Mouse (Mus musculus) intestine, embryonic 16.5 days (tissue): ENCODE results near the gene Ythdf1. TPM values are rescaled to one million over a fixed set of nuclear protein-coding genes. Genes with fewer than 3 reads are reported as not detected.

ENCODE experiments used
- ATAC-seq: fragments of 200-750 bp; cut with Nextera tagmentation; 2 replicates; pipeline ENCODE4 v1.8.0; 2017; ENCODE audit warnings: moderate TSS enrichment, moderate library complexity
- H3K27ac ChIP-seq: fragments of 300-500 bp; sonication (generic); 2 replicates; pipeline ENCODE4 v1.5.1; 2014; ENCODE audit warnings: mild to moderate bottlenecking, low read length
- H3K27me3 ChIP-seq: fragments of 300-500 bp; sonication (generic); replicated peaks from 2 replicates; pipeline ENCODE4 v1.6.1; 2014; ENCODE audit warnings: low read length, control low read depth, mixed read lengths; ENCODE audit not compliant: control insufficient read depth, insufficient read depth
- H3K36me3 ChIP-seq: fragments of 300-500 bp; sonication (generic); 2 replicates; pipeline ENCODE4 v1.6.1; 2014; ENCODE audit warnings: low read length, control low read depth; ENCODE audit not compliant: control insufficient read depth, insufficient read depth
- H3K4me1 ChIP-seq: fragments of 300-500 bp; sonication (generic); 2 replicates; pipeline ENCODE4 v1.6.1; 2014; ENCODE audit warnings: low read length, control low read depth, mixed read lengths; ENCODE audit not compliant: control insufficient read depth, insufficient read depth
- H3K4me2 ChIP-seq: fragments of 300-500 bp; sonication (generic); 2 replicates; pipeline ENCODE4 v1.6.1; 2014; ENCODE audit warnings: low read depth, low read length, control low read depth
- H3K4me3 ChIP-seq: fragments of 300-500 bp; sonication (generic); 2 replicates; pipeline ENCODE4 v1.5.1; 2014; ENCODE audit warnings: mild to moderate bottlenecking, low read length
- H3K9ac ChIP-seq: fragments of 300-500 bp; sonication (generic); 2 replicates; pipeline ENCODE4 v1.6.1; 2014; ENCODE audit warnings: low read depth, low read length
- H3K9me3 ChIP-seq: fragments of 300-500 bp; sonication (generic); 2 replicates; pipeline ENCODE4 v1.6.1; 2016; ENCODE audit warnings: low read length, control low read depth; ENCODE audit not compliant: control insufficient read depth
- WGBS: fragments of 180-500 bp; shearing (Covaris S2); extraction: QIAGEN DNeasy Blood & Tissue Kit; methylation state at CpG from one replicate; pipeline ENCODE4 v1.1.7; 2014; 5-methylcytosine and 5-hydroxymethylcytosine counted together
- microRNA-seq: library from miRNA; unstranded; fragments of <30 nt; microRNA quantifications from one replicate; pipeline ENCODE4, GENCODE M21; 2016
- polyA plus RNA-seq: library from polyadenylated mRNA; unstranded; fragments of >200 nt; fragmentation: Nextera tagmentation; extraction: Ambion mirVana; gene quantifications from 2 replicates; pipeline ENCODE4 v1.2.1, GENCODE M21; 2015

Gene Ythdf1
- polyA plus RNA-seq, 1 experiment from 2014 or later = 9.8 TPM

GRCm38 (mm10) chr2:180855005-180855544, 65.7 kb downstream of the Ythdf1 start:
- no peak for ATAC-seq
- Histone ChIP-seq H3K27me3 (peaks cover 9% of the 10 kb centered on the region), H3K4me1 (no peaks in the 10 kb centered on the region), H3K9ac (no peak overlapping the region), H3K36me3 (no peaks in the 10 kb centered on the region), H3K27ac (no peak overlapping the region), H3K9me3 (no peaks in the 10 kb centered on the region), H3K4me3 (no peak overlapping the region), H3K4me2 (no peak overlapping the region)
- 11% methylated on average over 13 of the region's 13 CpGs for WGBS

Small RNA genes lying within 50 kb of the gene (microRNA-seq; reads per million reads assigned to microRNA genes)
- gene Mir124a-3 = not detected

Other genes with a start within 250 kb of the Ythdf1 start
- gene Dido1, start 210.9 kb downstream of the Ythdf1 start, polyA plus RNA-seq = 16.6 and 17.0 TPM in 2 replicates
- gene Gid8, start 210.8 kb downstream of the Ythdf1 start, polyA plus RNA-seq = 51.1 and 54.4 TPM in 2 replicates
- gene Slc17a9, start 195.7 kb downstream of the Ythdf1 start, polyA plus RNA-seq = 5.4 and 6.3 TPM in 2 replicates
- gene Bhlhe23, start 144.0 kb downstream of the Ythdf1 start, polyA plus RNA-seq = not detected in 2 replicates
- gene Birc7, start 8.1 kb upstream of the Ythdf1 start, polyA plus RNA-seq = 0.09 TPM in 1 of 2 replicates, not detected in the other
- 29.9 and 32.5 TPM in 2 replicates for gene Nkain4, start 33.8 kb upstream of the Ythdf1 start, polyA plus RNA-seq
- 74.2 and 82.4 TPM in 2 replicates for gene Arfgap1, start 46.3 kb upstream of the Ythdf1 start, polyA plus RNA-seq
- 0.27 and 0.61 TPM in 2 replicates for gene Col20a1, start 65.6 kb upstream of the Ythdf1 start, polyA plus RNA-seq
- 0.51 and 0.70 TPM in 2 replicates for gene Chrna4, start 122.6 kb upstream of the Ythdf1 start, polyA plus RNA-seq
- 0.75 and 1.0 TPM in 2 replicates for gene Kcnq2, start 214.4 kb upstream of the Ythdf1 start, polyA plus RNA-seq
- gene Eef1a2, start 236.1 kb upstream of the Ythdf1 start, polyA plus RNA-seq = 0.06 TPM in 2 replicates